Mouse (Mus musculus): Measurements from ENCODE around the gene Csmd2. TPM values are rescaled to one million over a fixed set of nuclear protein-coding genes. Genes with fewer than 3 reads are reported as not detected.

Gene Csmd2
- polyA plus RNA-seq, 1 experiment: 0.28 TPM

DNA sequence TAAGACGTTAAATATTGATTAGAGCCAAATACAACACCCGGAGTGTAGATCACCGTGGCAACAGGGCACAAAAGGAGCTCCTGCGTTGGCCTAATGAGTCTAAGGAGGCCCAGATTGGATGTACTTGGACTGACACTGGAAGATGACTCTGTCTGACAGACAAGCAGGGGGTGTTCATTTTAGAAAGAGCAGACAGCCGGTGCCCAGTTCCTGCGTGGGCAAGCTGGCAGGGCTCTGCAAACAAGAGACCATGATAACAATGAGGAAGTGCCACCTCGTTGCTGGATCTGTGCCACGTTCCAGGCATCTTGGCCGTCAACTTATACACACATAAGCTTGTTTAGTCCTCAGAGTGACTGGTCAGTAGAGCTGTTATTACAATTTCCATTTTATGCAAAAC lies 342.9 kb downstream of the Csmd2 start:
- DNase-seq (ENCODE audit: low read depth): no peak

DNA sequence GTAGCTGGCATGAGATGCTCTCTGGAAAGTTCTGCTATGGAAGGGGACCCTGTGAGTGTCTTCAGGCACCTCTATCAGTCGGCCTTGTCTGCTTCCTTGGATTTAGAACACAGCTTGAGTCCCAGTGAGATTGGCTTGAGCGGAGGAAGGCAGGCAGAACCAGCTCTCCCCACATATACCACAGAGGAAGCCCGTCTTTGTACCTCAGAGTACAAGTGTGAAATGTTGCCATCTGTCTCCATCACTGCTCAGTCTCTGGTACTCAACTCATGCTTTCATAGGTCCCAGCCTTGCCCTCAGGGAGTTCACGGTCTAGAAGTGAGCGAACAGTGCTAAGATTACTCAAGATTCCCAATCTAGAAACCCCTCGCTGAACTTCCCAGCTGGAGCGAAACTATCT lies 352.8 kb downstream of the Csmd2 start:
- no peak for DNase-seq (ENCODE audit: low read depth)

DNA sequence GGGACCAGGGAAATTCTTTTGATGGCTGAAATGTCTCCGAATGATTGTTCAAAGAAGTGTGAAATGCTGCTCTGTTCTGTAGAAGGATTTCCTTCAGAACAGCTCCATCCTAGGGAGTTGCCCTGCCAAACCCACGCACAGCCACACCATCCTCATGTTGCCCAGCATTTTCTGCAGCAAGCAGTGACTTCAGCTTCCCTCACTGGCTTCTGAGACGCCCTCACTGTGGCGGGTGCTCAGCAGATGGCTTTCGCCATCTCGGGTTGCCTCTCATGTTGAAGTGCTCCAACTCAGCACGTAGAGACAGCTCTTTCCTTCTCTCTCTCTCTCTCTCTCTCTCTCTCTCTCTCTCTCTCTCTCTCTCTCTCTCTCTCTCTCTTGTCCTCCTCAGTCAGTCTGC lies 353.7 kb downstream of the Csmd2 start:
- no peak for DNase-seq (ENCODE audit: low read depth)

DNA sequence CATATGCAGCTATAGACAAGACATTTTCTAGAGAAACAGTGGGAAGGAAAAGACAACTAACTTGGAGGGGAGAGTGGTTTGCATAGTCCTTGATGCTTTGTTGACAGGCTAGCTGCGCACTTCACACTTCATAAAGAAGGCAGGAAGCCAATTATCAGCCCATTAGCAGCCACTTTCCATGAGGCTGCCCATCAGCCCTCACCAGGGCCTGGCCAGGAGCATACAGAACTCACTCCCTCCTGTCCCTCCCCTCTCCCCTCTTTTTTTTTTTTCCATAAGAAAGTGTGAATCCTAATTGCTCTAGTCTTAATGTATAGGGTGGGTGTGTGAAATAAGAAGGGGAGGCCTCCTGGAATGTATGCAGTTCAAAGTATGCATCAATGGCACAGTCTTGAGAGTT lies 354.6 kb downstream of the Csmd2 start:
- no peak for DNase-seq (ENCODE audit: low read depth)

DNA sequence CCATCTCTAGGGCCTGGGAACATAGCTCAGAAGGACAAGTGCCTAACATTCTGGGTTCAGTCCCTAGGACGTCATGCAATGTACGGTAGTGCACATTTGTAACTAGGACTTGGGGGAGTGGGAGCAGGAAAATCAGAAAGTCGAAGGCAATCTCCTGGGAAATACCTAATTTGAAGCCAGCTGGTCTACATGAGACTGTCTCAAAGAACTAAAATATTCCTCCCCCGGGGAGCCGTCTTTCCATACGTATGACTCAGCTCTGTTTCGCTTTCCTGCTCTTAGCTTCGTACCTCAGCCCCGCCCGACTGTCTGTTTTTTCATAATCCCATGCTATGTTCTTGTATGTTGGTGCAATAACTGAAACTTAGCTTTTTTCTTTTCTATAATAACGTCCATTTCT lies 371.1 kb downstream of the Csmd2 start:
- DNase-seq (ENCODE audit: low read depth): no peak

DNA sequence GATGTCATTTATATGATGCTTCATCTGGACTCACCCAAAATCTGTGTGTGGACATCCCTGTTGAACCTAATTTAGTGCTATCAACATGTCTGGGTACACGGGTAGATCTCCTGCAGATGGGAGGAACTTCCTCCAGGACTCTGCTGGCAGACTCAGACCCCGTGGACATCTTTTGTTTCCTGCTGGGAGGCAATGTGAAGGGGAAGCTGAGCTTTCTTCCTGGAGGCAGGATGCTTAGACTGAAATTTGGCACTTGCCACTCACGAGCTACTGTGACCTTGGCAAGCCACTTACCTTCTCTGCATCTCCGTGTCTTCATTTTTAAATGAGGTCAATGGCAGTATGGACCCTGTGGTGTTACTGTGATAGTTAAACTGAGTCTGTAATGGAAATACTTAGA lies 378.2 kb downstream of the Csmd2 start:
- DNase-seq (ENCODE audit: low read depth): no peak

DNA sequence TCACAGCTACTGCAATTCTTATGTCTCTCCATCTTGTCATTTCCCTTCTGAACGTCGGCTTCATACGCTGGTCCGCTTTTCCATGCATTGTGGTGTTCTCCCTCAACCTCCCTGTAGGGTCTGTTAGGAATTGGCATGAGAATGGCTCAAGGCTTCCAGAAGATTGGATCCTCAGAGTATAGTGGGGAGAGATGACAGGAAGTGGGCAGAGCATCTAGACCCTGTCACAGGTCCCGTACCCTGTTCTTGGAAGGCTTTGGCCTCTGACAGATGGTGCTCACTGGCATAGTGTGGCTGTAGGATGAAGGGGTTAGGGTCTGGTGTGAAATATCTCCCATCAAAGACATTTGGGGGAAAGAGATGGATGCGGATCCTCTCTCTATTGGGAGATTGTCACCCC lies 380.4 kb downstream of the Csmd2 start:
- no peak for DNase-seq (ENCODE audit: low read depth)

DNA sequence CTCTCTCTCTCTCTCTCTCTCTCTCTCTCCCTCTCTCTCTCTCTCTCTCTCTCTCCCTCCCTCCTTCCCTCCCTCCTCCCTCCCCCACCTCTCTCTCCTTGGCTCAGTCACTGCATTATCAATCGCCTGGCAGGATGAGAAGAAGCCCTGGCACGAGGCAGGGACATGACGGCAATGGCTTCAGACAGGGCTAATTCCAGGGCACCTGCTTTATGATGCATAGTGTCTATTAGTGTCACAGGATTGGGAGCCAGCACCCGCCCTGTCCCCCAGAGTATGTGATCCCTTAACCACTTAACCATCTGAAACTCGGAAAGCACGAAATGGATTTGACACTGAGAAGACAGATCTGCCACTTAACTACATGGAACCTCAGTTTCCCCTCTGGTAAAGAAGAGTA lies 384.1 kb downstream of the Csmd2 start:
- DNase-seq (ENCODE audit: low read depth): no peak

DNA sequence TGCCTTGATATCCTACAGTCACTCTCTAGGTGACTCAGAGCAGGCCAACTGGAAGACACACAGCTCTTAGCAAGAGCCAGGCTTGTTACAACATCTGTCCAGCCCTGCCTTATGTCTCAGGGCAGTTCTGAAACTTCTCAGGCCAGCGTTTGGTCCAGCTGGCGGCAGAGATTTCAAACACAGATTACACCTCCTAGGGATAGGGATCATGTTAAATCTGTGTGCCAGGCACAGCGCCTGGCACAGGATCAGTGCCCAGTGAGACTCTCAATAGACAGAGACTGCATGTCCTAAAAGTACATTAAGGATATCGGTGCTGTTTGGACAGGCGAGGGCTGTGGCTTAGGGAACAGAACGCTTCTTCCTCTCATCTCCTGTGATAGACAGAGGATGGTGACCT lies 385.5 kb downstream of the Csmd2 start:
- no peak for DNase-seq (ENCODE audit: low read depth)

DNA sequence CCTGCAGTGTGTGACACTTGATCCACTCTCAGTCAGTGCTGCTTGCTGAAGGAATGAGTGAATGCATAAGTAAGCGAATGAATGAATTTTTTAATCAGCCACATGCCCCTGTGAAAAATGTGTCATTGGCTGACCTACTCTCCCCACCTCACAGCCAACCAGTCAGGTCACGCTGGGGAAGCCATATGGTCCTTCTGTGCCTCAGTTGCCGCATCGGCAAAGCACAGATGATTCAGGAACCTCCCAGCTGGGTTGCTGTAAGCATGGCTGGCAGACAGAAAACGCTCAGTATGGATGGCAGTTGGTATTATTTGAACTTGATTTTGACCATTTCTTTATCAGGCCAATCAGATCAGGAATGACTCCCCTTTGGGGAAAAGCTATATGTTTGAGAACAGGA lies 386.4 kb downstream of the Csmd2 start:
- no peak for DNase-seq (ENCODE audit: low read depth)

DNA sequence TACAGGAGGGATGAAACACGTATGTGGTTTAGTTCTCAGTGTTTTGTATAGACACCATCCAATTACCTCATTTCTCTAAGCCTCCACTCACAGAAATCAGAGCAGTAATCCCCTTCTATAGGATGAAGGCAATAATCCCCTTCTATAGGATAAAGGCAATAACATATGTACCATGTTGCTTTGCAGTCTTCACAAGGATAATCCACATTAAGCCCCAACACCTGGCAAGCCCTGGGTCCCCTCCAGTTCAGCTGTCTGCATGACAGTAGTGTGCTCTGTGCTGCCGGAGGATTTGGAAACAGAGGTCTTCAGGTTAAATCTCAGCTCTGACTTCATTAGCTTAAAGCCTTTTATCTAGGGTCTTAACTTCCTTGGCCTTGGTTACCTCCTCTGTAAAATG lies 391.3 kb downstream of the Csmd2 start:
- no peak for DNase-seq (ENCODE audit: low read depth)

DNA sequence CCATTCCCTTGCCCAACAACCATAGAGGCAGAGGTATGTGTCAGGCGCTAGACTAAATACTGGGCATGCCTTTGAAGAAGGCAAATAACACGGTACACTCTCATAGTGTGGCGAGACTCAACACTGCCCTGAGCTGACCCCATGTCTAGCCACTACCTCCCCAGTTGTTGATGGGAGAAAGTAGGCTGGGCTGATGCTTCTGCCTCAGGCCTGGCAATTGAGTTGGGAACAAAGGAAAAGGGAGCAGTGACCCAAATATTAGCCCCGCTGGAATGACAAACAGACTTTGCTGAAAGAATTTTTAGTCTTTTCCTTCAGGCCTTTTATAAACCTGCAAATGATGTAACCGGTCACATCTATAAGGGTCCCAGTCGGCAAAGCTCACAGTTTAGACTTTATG lies 393.7 kb downstream of the Csmd2 start:
- no peak for DNase-seq (ENCODE audit: low read depth)

DNA sequence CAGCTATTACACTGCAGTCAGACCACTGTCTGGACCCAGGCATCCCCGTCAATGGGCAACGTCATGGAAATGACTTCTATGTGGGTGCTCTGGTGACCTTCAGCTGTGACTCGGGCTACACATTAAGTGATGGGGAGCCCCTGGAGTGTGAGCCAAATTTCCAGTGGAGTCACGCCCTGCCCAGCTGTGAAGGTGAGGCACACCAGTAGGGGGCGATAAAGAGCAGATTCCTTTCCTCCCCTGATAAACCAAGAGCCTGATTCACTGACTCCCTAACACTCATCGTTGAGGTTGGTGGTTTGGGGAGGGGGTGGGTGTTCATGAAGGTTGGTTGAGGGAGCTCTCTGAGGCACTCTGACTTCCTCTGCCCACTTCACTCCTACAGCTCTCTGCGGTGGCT lies 396.1 kb downstream of the Csmd2 start:
- no peak for DNase-seq (ENCODE audit: low read depth)

DNA sequence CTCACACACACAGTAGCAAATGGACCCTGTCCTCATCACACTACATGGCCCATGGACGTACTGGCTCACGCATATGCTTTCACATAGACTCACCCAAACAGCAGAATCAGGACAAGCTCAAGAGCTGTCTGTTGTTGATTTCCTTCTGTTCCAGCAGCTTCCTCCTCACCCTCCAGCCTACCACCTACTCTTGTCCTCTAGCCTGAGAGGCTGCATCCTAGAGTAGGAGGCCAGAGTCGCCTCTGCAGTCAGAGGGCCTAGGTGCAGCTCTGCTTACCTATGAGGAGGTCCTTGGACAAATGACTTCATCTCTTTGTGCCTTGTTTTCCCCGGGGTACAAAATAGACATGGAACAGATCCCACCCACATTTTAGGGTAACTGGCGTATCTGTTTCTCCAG lies 403.8 kb downstream of the Csmd2 start:
- no peak for DNase-seq (ENCODE audit: low read depth)

DNA sequence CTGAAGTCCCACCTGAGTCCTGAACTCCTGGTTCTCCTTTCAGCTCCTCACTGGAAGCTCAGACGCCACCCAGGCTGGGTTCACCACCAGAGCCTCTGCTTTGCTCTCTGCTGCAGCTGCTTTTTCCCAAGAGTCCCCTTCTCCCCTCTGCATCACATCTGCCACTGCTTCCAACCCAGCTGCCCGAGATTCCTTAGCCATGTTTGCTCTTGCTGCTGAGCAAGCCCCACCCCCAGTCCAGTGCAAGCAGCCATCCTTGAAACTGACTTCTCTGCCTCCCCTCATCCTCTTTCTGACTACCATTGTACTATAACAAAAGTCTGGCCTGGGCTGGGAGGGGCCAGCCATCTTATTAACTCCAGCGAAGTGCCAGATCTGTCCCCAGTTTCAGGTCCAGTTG lies 404.6 kb downstream of the Csmd2 start:
- no peak for DNase-seq (ENCODE audit: low read depth)

DNA sequence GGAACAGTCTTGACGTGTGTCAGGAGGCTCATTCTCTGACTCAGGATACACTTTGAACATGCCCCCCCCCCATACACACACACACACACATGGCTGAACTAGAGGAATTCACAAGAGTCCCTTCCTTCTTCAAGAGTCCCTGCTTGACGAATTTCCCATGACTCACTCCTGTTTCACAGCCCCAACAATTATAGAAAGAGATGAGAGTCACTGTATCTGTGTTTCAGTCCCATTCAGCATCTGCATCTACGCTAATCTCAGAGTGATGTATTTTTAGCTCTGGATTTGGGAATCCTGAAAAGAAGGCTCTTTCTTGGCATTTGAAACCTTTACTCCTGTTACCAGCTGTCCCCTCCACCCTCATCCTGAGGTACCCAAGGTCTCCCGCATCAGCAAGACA lies 406.2 kb downstream of the Csmd2 start:
- DNase-seq (ENCODE audit: low read depth): no peak

DNA sequence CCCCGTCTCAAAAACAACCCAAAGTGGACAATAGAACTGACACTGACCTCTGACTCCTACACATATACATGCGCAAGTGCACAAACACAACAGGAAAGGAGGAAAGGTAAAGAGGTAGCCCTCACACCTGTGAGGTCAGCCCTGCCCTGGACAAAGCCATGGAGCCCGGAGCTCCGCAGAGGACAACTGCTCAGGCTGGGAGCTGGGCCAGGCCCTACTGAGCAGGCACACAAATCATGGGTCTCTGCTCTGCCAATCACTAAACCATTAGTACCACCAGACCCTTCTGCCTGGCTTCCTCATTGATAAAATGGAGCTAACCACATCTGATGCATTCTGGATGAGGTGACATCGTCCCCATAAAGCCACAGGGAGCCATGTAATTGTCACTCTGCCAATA lies 409.0 kb downstream of the Csmd2 start:
- DNase-seq (ENCODE audit: low read depth): no peak

DNA sequence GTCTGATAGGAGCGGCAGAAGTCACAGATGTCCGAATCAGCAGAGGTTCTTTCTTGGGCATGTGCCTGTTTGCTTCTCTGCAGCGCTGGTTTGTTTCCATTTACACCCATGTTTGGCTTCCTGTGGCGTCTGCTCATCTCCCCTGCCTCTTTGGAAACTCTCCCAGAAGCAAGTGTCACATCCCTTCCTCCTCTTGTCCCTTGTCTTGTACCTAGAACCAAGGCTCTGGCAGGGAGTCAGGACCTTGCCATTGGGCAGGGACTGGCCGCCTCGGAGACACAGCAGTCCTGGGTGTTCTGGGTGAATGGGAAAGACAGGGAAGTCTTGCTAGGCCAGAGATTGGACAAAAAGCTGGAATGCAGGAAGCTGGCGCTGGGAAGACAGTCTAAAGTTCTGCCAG lies 410.1 kb downstream of the Csmd2 start:
- DNase-seq (ENCODE audit: low read depth): no peak

DNA sequence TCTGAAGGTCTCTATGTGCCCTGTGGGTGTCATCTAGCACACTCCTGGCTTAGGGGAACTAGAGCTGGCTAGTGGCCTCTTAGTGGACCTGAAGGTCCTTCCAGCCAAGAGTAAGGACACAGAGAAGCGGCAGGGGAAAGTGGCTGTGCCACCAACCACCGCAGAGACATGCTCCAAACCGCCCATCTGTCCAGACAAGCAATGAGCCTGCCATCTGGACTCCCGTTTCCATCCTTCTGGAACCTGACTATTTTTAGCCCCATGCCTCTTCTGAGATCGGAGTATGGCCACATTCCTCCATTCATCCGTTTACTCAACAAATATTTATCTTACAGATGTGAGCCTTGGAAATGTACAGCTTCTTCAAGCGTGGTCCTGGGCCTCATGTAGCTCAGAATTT lies 411.3 kb downstream of the Csmd2 start:
- no peak for DNase-seq (ENCODE audit: low read depth)

DNA sequence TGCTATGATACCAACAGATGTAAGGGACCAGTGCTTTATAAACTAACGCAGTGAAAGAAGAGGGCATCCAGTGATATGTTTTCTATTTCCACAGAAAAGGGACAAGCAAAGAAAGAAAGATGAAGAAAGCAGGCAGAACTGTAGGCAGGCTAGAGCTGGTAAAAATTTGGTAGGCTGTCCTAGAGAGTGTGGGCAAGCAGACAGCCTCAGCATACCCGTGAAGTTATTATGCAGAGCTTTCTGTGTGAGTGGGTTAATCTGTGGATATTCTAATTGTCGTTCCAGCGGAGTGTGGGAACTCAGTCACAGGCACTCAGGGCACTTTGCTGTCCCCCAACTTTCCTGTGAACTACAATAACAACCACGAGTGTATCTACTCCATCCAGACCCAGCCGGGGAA lies 412.4 kb downstream of the Csmd2 start:
- DNase-seq (ENCODE audit: low read depth): no peak

DNA sequence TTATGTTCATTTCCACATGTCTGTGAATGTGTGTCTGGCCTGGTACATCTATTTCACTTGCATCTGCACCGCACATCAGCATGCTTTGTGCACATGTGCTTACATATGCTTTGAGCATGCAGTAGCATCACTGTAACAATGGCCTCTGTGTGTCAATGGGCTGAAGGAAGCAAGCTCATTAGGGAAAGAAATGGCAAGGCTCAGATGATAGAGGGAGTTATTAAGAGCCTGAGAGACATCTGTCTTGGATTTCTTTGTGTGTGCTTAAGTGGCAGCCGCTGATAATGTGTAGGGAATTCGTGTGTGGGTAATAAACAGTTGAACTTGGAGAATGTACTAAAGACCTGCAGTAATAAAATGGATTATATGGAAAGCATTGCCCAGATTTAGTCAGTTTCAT lies 413.9 kb downstream of the Csmd2 start:
- DNase-seq (ENCODE audit: low read depth): no peak

DNA sequence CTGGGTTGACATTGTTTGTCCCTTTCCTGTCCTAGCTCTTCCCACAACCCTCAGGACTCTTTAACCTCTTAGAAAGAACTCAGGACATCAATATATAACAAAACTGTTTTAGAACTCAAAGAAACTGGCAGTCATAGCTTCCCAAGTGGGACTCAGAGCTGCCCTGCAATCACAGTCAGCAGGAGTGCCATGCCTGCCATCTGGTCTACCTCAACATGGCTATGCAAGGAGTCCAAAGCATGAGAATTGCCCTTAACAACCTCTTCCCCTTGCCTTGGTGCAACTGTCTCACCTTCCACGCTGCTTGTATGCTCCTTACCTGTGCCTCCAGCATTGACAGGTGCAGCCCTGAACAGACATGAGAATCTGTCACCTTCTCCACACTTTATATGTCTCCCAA lies 415.0 kb downstream of the Csmd2 start:
- DNase-seq (ENCODE audit: low read depth): no peak

DNA sequence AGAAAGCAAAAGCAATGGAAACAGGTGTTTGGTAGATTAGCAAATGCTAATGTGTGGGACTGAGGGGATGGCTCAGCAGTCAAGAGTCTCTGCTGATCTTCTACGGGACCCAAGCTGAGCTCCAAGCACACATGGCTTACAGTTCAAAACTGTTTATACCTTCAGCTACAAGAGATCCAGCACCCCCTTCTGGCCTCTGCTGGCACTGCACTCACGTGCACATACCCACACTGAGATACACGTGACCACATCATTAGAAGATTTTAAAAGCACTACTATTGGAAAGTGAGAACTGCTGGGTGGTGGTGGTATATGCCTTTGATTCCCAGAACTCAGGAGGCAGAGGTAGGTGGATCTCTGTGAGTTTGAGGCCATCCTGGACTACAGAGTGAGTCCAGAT lies 417.9 kb downstream of the Csmd2 start:
- no peak for DNase-seq (ENCODE audit: low read depth)

DNA sequence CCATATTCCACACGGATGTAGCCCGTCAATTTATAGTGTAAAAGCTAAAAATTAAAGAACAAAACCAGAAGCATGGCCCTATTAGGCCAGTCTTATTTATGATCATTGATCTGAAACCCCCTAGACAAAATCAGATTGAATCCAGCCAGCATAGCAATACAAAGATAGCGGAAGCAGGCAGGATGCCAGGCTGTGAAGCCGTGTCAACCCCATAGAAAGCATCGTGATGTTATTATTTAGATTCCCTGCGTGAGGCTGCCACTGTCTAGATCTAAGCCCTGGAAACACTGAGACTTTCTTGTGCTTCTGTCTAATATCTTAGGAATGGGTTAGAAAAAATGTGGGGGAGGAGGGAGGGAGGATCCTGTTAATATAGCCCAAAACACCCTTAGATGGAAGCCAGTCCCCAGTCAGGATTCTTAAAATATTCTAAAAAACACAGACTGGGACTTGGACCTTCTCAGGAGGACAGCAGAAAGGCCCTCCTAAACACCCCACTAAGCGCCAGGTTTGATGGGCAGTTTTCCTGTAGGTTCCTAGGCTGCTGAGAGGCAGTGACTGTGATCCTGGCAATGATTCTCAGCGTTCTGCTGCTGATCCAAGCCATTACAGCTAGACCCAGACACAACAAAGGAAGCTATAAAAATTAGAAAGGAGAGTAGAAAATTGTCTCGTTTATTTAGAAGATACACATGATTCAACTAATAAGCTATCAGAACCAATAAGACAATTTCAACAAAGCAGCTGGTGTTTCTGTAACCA lies 419.6 kb downstream of the Csmd2 start:
- DNase-seq (ENCODE audit: low read depth): no peak

Data from gonadal fat pad, adult 2 months (tissue).